Mouse (Mus musculus) sigmoid colon, adult 10 weeks (tissue): ENCODE measurements around the gene Atg14. TPM values are rescaled to one million over a fixed set of nuclear protein-coding genes. Genes with fewer than 3 reads are reported as not detected.

Experiments used
- polyA plus RNA-seq: library from polyadenylated mRNA; stranded (reverse); fragments of 350-450 nt; fragmentation: Illumina TruSeq; extraction: RNeasy Lipid Tissue Mini Kit (QIAGEN cat#74804); gene quantifications from one replicate; pipeline ENCODE4 v1.2.3, GENCODE M21; 2014; ENCODE audit warnings: low read depth, low replicate concordance

Gene Atg14
- 15.6 TPM for polyA plus RNA-seq

DNA sequence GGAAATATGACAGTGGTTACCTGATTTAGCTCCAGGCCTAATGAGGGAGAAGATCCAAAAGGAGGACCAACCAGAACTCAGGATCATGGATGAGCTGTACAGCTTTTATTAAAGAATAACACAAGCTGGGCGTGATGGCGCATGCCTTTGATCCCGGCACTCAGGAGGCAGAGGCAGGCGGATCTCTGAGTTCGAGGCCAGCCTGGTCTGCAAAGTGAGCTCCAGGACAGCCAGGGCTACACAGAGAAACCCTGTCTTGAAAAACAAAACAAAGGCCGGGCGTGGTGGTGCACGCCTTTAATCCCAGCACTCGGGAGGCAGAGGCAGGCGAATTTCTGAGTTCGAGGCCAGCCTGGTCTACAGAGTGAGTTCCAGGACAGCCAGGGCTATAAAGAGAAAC, at the start of gene Atg14:
Gene Atg14, minus strand, starts transcription at position 101 of the 400 bp plus-strand sequence.

Other genes with a start within 250 kb of the Atg14 start
- gene Lgals3, start 202.9 kb downstream of the Atg14 start, polyA plus RNA-seq = 638 TPM
- 3.0 TPM for gene Dlgap5, start 152.2 kb downstream of the Atg14 start, polyA plus RNA-seq
- gene Fbxo34, start 120.2 kb downstream of the Atg14 start, polyA plus RNA-seq = 8.5 TPM
- 159 TPM for gene Ktn1, start 77.8 kb upstream of the Atg14 start, polyA plus RNA-seq